Comparison of ENCODE assay signal across 8 mouse cellular contexts in the genomic region with DNA sequence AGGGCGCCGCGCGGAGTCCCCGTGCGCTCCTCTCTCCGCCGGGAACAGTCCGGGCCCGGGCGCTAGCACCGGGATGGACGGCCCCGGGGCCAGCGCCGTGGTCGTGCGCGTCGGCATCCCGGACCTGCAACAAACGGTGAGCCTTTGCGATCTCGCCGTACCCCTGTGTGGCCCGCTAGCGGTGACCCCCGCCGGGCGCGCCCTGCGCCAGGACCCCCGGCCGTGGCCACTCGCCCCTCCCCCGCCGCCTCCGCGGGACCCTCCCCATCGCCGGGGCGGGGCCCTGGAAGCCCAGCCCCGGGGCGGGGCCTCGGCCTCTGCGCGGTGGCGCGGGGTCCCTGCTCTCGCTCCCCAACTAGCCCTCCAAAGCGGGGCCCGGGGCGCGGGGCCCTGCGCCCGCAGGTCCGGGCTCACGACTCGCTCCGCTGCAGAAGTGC. TPM values are rescaled to one million over a fixed set of nuclear protein-coding genes. Genes with fewer than 3 reads are reported as not detected.
DNase-seq lines count a peak whose midpoint lies in the region; ATAC-seq and TF ChIP-seq lines count a peak whose summit lies in the region.

No protein-coding gene starts in this region.

- peak overlapping the region; percentile 81 for H3K4me3 ChIP-seq in layer of hippocampus, adult 2 months
- H3K4me3 ChIP-seq in forebrain, embryonic 15.5 days = peak overlapping the region; percentile 92
- peak overlapping the region; percentile 75 for H3K4me3 ChIP-seq in intestine, embryonic 16.5 days (ENCODE audit: low read length)
- peak overlapping the region; percentile 66 for H3K4me3 ChIP-seq in liver, embryonic 16.5 days (ENCODE audit: low read depth, low read length)

- H3K36me3 ChIP-seq in forebrain, embryonic 15.5 days = peaks cover 4% of the 10 kb centered on the region; the same call in 1 of the 2 replicates
- no peaks in the 10 kb centered on the region for H3K36me3 ChIP-seq in intestine, embryonic 16.5 days (ENCODE audit: control insufficient read depth, insufficient read depth, low read length)
- no peaks in the 10 kb centered on the region for H3K36me3 ChIP-seq in liver, embryonic 16.5 days (ENCODE audit: control insufficient read depth, insufficient read depth)

- H3K27ac ChIP-seq in layer of hippocampus, adult 2 months = peak overlapping the region; percentile 97
- peak overlapping the region; percentile 76 for H3K27ac ChIP-seq in forebrain, embryonic 15.5 days (replicated peaks)
- peak overlapping the region; percentile 23; the same call in 1 of the 2 replicates for H3K27ac ChIP-seq in intestine, embryonic 16.5 days (ENCODE audit: low read length)
- no peak overlapping the region for H3K27ac ChIP-seq in liver, embryonic 16.5 days (ENCODE audit: low read length)

- 2% methylated on average over 34 of the region's 60 CpGs for whole genome bisulfite sequencing in forebrain, embryonic 15.5 days
- under 1% methylated on average over 38 of the region's 60 CpGs for WGBS in intestine, embryonic 16.5 days
- WGBS in liver, embryonic 16.5 days (ENCODE audit: insufficient replicate concordance) = under 1% methylated on average over 52 of the region's 60 CpGs

- DNase-seq in layer of hippocampus, adult 2 months (ENCODE audit: low spot score in 2 of 2) = peak in 1 of 2 experiments; percentile 72
- no peak for DNase-seq in layer of hippocampus, adult 8-10 months (ENCODE audit: low spot score in 2 of 2)
- DNase-seq in cerebellum, adult 11-12 months = peak; percentile 60
- peak; percentile 68 for DNase-seq in right cerebral cortex, postnatal 14 days
- no peak for DNase-seq in spleen, postnatal 4 days (ENCODE audit: low spot score in 2 of 2)

- H3K27me3 ChIP-seq in forebrain, embryonic 15.5 days = peaks cover 7% of the 10 kb centered on the region; the same call in 1 of the 2 replicates
- H3K27me3 ChIP-seq in intestine, embryonic 16.5 days (replicated peaks; ENCODE audit: control insufficient read depth, insufficient read depth, low read length) = peaks cover 19% of the 10 kb centered on the region
- peaks cover 39% of the 10 kb centered on the region for H3K27me3 ChIP-seq in liver, embryonic 16.5 days (ENCODE audit: control insufficient read depth, insufficient read depth, low read depth, low read length)

- TF ChIP-seq CTCF in layer of hippocampus, adult 2 months (conservative IDR thresholded peaks at IDR 0.05) = no peak

- peak overlapping the region; percentile 70 for H3K9ac ChIP-seq in forebrain, embryonic 15.5 days (replicated peaks)
- H3K9ac ChIP-seq in intestine, embryonic 16.5 days (ENCODE audit: low read depth, low read length) = peak overlapping the region; percentile 81
- H3K9ac ChIP-seq in liver, embryonic 16.5 days (ENCODE audit: low read depth, low read length) = peak overlapping the region; percentile 47

- peaks cover 17% of the 10 kb centered on the region for H3K4me1 ChIP-seq in forebrain, embryonic 15.5 days
- peaks cover 11% of the 10 kb centered on the region for H3K4me1 ChIP-seq in intestine, embryonic 16.5 days (ENCODE audit: control insufficient read depth, insufficient read depth, low read length)
- peaks cover 21% of the 10 kb centered on the region for H3K4me1 ChIP-seq in liver, embryonic 16.5 days (ENCODE audit: control insufficient read depth, low read depth, low read length)

- no peaks in the 10 kb centered on the region for H3K9me3 ChIP-seq in forebrain, embryonic 15.5 days
- H3K9me3 ChIP-seq in intestine, embryonic 16.5 days (ENCODE audit: control insufficient read depth, low read length) = no peaks in the 10 kb centered on the region
- no peaks in the 10 kb centered on the region for H3K9me3 ChIP-seq in liver, embryonic 16.5 days (replicated peaks; ENCODE audit: control insufficient read depth, low read length)

- peak overlapping the region; percentile 81 for H3K4me2 ChIP-seq in forebrain, embryonic 15.5 days (replicated peaks)
- peak overlapping the region; percentile 98 for H3K4me2 ChIP-seq in intestine, embryonic 16.5 days (ENCODE audit: low read depth, low read length)
- peak overlapping the region; percentile 89 for H3K4me2 ChIP-seq in liver, embryonic 16.5 days (ENCODE audit: low read depth, low read length)

- peak; percentile 79 for ATAC-seq in forebrain, embryonic 15.5 days (replicated peaks)
- peak; percentile 73 for ATAC-seq in intestine, embryonic 16.5 days
- peak; percentile 53 for ATAC-seq in liver, embryonic 16.5 days (ENCODE audit: low read depth)

RNA-seq across cellular contexts. Expression of a gene that starts 0.4 kb away (rescaled TPM):
- total RNA-seq in layer of hippocampus, adult 2 months (2021) = 100 to 1,000 TPM; 243 to 251 TPM
- total RNA-seq in layer of hippocampus, adult 8-10 months (2022) = 100 to 1,000 TPM; 208 to 231 (median 223) TPM
- 10.7 and 13.0 TPM in 2 replicates for polyA plus RNA-seq in forebrain, embryonic 15.5 days (2015; fragmentation: Nextera tagmentation; extraction: Ambion mirVana)
- polyA plus RNA-seq in intestine, embryonic 16.5 days (2015; fragmentation: Nextera tagmentation; extraction: Ambion mirVana) = 0.70 and 0.80 TPM in 2 replicates
- polyA plus RNA-seq in liver, embryonic 16.5 days (2015; fragmentation: Nextera tagmentation; extraction: Ambion mirVana) = 0.20 and 0.33 TPM in 2 replicates

RNA-seq across cellular contexts. Expression of a gene that starts 22.6 kb away (rescaled TPM):
- 10 to 100 TPM; 29.2 to 31.4 TPM for total RNA-seq in layer of hippocampus, adult 2 months (2021)
- 10 to 100 TPM; 30.9 to 38.1 (median 33.3) TPM for total RNA-seq in layer of hippocampus, adult 8-10 months (2022)
- polyA plus RNA-seq in forebrain, embryonic 15.5 days (2015; fragmentation: Nextera tagmentation; extraction: Ambion mirVana) = 23.6 and 23.8 TPM in 2 replicates
- 29.5 and 36.4 TPM in 2 replicates for polyA plus RNA-seq in intestine, embryonic 16.5 days (2015; fragmentation: Nextera tagmentation; extraction: Ambion mirVana)
- polyA plus RNA-seq in liver, embryonic 16.5 days (2015; fragmentation: Nextera tagmentation; extraction: Ambion mirVana) = 4.3 and 5.0 TPM in 2 replicates

RNA-seq across cellular contexts. Expression of a gene that starts 46.1 kb away (rescaled TPM):
- 100 to 1,000 TPM; 254 to 279 TPM for total RNA-seq in layer of hippocampus, adult 2 months (2021)
- 100 to 1,000 TPM; 249 to 297 (median 274) TPM for total RNA-seq in layer of hippocampus, adult 8-10 months (2022)
- polyA plus RNA-seq in forebrain, embryonic 15.5 days (2015; fragmentation: Nextera tagmentation; extraction: Ambion mirVana) = 65.0 and 68.2 TPM in 2 replicates
- 3.4 and 3.6 TPM in 2 replicates for polyA plus RNA-seq in intestine, embryonic 16.5 days (2015; fragmentation: Nextera tagmentation; extraction: Ambion mirVana)
- polyA plus RNA-seq in liver, embryonic 16.5 days (2015; fragmentation: Nextera tagmentation; extraction: Ambion mirVana) = 0.26 TPM in 1 of 2 replicates, not detected in the other

Comparison
In these comparisons a context has a peak if more than half of its experiments do, and no peak if none do; other contexts are left out.
1. DNase-seq: peak in cerebellum, adult 11-12 months (single experiment) and right cerebral cortex, postnatal 14 days (single experiment); none in layer of hippocampus, adult 8-10 months (0 of 2) and spleen, postnatal 4 days (0 of 2).
2. RNA of a gene that starts 46.1 kb away (polyA plus RNA-seq): 65.0 to 68.2 TPM in forebrain, embryonic 15.5 days; 3.4 to 3.6 TPM in intestine, embryonic 16.5 days and 0.26 TPM in liver, embryonic 16.5 days; every median in the first group is over 10 times any median in the second.
3. Peak in every context shown above with its lines, with median percentiles within 50 percentile points of each other: H3K4me3 ChIP-seq, ATAC-seq, H3K4me2 ChIP-seq and H3K9ac ChIP-seq.